Mouse (Mus musculus) granulocyte monocyte progenitor cell, adult 5-6 weeks (primary cell): ENCODE measurements around the gene Rrp12. TPM values are rescaled to one million over a fixed set of nuclear protein-coding genes. Genes with fewer than 3 reads are reported as not detected.
A peak's percentile ranks its signal among the peaks of the same experiment; 100 is the strongest.

Experiments used
- ATAC-seq: replicated peaks from 2 replicates; pipeline ENCODE4 v1.8.0; 2016; ENCODE audit warnings: mild to moderate bottlenecking, moderate TSS enrichment, inconsistent platforms; ENCODE audit not compliant: poor library complexity, severe bottlenecking
- total RNA-seq, 2 experiments: library from RNA; stranded (forward) in 1 of 2; stranded (reverse) in 1 of 2; fragments of 200-712, 200-1000 nt in 1 of 2; fragments of >200 nt in 1 of 2; fragmentation: Nextera tagmentation in 1 of 2; gene quantifications; 2 replicates each; pipeline ENCODE4 v1.2.3; 2014 to 2017

Rrp12 gene
- total RNA-seq, 2 experiments from 2014 or later, result 14.8 to 18.1 TPM

DNA sequence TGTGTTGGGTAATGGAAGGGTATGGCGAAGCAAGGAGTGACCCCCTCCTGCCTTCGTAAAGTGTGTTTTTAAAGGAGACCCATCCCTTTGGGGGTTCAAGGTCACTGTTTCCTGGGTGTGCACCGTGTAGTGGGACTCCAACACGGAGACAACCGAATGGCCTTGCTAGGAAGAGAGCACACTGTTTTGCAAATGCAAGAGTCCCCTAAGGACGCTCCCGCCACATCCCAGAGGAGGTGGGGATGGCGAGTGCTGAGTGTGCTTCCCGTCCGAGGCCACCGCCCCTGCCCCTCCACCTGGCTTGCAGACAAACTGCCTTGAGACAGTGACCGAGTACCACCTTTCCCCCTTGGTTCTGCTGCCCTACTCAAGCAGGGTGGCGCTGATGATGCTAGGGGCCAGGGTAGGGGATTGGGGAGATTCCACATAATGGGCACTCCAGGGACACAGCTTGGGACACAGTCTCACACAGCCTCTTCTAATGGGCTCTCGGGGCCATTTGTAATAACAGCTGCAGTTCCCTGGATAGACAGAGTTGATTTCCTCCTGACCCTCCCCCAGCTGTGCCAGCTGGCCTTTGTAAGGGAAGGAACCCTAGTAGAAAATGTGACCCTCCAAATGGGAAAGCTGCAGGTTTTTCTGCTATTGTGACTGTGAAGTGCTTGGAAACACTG is 64.1 kb downstream of the Rrp12 start:
- no peak for ATAC-seq

DNA sequence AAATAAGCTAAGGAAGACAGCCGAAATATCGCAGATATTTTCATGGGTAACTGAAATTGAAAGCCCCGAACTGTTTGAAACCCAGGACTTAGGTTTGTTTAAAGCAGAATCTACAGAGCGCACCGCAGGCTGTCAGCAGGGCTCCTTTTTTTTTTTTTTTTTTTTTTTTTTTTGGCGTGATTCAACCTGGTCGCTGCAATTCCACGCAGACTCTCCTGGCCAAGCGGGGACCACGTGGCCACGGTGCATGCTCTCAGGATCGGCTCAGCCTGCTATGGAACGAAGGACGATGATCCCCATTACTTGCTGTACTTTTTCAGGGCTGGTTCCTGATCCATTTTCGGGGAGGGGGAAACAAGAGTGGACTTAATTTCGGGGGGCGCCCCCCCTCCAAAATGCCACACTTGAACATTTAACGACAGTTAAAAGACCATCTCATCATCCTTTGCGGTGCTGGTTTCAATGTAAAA is 64.8 kb downstream of the Rrp12 start:
- no peak for ATAC-seq

DNA sequence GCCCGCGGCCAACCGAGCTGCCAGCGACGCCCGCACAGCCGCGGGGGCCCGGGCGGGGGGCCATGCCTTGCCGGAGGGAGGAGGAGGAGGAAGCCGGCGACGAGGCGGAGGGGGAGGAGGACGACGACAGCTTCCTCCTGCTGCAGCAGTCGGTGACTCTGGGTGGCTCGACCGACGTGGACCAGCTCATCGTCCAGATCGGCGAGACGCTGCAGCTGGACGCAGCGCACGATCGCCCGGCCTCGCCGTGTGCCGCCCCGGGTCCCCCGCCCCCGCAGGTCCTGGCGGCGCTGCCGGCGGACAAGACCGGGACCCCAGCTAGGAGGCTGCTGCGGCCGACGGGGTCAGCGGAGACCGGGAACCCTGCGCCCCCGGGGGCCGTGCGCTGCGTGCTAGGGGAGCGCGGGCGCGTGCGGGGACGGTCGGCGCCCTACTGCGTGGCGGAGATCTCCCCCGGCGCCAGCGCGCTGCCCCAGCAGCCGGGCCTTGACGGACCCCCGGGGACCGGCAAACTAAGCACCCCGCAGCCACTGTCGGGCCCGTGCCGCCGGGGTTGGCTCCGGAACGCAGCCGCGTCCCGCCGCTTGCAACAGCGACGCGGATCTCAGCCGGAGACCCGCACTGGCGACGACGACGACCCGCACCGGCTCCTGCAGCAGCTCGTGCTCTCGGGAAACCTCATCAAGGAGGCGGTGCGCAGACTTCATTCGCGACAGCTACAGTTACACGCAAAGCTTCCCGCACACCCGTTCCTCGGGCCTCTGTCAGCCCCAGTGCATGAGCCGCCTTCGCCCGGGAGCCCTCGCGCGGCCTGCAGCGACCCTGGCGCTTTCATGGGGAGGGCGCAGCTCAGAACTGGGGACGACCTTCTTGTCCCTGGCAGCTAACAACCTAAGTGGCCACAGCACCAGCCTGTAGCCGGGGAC is 65.6 kb downstream of the Rrp12 start:
- ATAC-seq, result peak; percentile 62

DNA sequence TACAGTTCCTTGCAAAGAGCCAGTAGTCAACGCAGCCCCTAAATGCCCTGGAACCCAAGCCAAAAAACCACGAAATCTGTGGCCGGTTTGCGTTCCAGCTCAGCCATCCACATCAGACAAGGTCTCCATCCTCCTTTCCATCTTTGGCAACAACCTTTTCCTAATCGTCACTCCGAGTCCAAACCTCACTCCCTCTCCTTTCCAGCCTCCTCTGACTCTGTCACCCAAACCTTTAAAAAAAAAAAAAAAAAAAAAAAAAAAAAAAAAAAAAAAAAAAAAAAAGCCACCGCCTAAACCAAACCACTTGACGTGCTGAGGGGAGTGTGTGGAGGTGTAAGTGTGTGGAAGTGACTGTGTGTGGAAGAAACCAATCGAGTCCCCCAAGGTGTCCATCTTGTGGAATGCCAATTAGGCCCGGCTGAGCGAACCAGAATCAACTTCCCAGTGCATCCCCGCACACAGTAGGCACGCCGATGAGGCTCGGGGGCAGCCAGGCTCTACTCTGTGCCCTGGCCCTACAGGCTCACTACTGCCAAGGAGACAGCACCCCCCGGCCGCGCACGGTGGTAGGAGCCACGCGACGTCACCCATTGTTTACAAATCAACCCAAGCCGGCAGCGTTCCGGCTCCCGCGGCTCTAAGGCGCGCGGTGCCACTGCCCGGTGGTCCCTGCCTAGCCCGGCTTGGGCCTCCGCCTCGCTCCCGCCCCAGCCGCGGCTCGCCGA is 66.4 kb downstream of the Rrp12 start, which contains the start of gene Frat1:
Gene Frat1 (plus strand): TSS at position 590 of the 725 bp plus-strand sequence.
- peak; percentile 80 for ATAC-seq

DNA sequence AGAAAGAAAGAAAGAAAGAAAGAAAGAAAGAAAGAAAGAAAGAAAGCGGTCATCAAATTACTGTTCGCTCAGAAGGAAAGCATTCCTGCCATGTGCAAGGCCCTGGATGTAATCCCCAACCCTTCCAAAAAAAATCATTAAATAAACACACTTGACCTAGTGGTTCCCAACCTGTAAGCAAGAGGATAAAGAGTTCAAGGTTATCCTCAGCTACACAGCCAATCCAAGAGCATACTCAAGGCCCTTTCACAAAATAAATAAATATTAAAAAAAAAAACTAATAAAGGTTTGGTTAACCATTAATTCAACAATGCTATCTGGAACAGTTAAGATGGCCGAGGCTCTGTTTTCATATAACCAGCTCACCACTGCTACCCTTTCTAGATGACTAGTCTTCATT is 67.0 kb downstream of the Rrp12 start:
- no peak for ATAC-seq

GRCm38 (mm10) chr19:41826529-41826928 is 69.4 kb downstream of the Rrp12 start:
- no peak for ATAC-seq

- ATAC-seq, result peak; percentile 59
These were observed 71.0 kb downstream of the Rrp12 start for GRCm38 (mm10) chr19:41824950-41825349.

- ATAC-seq, result no peak
These were observed 73.4 kb downstream of the Rrp12 start for GRCm38 (mm10) chr19:41822589-41822988.

DNA sequence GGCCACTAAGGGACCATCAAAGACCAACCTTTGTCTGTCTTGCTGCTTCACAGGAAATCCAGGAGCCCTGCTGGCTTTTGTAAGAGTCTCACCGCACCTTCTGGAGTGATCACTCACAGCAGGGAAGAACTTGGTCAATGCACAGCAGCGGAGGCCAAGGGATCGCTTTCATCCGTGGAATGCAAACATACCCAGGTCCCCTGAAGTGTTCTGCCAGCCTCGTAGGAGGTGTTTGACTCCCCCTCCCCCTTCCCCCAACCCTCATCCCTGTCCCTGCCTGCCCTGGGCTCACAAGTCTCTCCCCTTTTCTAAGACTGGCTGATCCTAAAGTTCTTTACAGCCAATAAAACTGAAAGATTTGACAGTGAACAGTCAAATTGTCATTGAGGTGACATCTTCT is 74.5 kb downstream of the Rrp12 start:
- no peak for ATAC-seq

DNA sequence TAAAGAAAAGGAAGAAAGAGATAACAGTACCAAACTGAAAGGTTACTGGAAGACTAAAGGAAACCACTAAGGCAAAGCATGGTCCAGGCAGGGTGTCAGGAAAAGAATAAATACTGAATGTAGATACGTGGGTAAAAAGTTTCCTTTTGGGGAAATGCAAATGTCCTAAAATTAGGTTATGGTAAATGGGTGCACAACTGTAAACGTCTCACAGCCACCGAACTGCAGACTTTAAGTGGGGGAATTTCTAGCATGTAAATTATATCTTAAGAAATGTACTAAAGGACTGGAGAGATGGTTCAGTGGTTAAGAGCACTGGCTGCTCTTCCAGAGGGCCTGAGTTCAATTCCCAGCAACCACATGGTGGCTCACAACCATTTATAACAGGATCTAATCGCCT is 77.2 kb downstream of the Rrp12 start:
- no peak for ATAC-seq

- no peak for ATAC-seq
These were observed 78.6 kb downstream of the Rrp12 start for GRCm38 (mm10) chr19:41817325-41817724.

DNA sequence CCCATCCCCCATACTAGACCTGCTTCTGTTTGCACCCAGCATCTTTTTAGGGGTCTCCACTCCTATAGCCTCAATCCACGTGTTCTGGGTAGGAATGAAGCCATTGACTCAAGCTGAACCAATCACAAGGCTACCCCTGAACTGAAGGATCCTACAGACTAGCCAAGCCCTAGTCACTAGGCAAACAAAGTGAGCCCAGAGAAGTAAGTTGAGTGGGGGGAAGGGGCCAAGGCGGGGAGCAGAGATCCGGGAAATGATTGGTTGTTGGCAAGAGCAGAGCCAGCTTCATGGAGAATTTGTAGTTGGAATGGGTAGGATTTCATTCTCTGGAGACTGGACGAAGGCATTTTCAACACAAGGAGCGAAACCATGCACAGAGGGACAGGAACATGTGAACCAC is 79.1 kb downstream of the Rrp12 start:
- no peak for ATAC-seq

DNA sequence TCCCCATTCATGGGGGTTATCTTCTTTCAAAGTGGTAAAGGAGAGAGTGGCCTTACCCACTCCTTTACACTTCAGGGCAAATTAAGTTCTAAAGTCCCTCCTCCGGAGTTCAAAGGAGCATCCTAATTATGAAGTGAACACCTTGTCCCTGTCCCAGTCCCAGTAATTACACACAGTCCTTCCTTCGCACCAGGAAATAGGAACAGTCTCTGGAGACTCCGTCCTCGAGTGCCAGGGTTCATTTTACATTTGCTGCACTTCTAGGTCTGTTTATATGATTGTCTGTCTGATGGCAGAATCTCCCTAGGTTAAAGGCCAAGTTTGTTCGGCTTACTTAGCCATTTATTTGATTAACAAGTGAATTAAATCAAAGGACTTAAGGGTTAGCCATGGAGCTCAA is 79.6 kb downstream of the Rrp12 start:
- no peak for ATAC-seq

DNA sequence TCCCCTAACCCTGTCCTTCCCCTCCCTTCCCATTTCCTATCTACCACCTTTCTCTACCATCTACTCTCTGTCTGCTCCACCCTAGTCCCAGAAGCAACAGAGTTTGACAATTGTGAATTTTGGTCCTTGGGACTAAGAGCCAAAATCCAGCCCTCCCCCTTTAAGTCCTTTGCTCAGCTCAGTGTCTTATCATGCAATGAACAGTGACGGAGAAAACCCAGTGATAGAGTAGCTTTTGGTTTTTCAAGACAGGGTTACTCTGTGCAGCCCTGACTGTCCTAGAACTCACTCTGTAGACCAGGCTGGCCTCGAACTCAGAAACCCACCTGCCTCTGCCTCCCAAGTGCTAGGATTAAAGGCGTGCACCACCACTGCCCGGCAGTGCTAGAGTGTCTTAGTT is 82.6 kb downstream of the Rrp12 start:
- ATAC-seq, result no peak

Other genes with a start within 250 kb of the Rrp12 start
- gene Slit1, start 152.5 kb downstream of the Rrp12 start, total RNA-seq (2014; fragmentation: Nextera tagmentation), result 0.30 TPM in 1 of 2 replicates, not detected in the other
- gene Slit1, start 152.5 kb downstream of the Rrp12 start, total RNA-seq (2017), result 0.15 and 0.17 TPM in 2 replicates
- gene Arhgap19, start 94.1 kb downstream of the Rrp12 start, total RNA-seq (2014; fragmentation: Nextera tagmentation), result 19.8 and 25.9 TPM in 2 replicates
- gene Arhgap19, start 94.1 kb downstream of the Rrp12 start, total RNA-seq (2017), result 43.2 and 55.3 TPM in 2 replicates
- gene Frat1, start 66.2 kb downstream of the Rrp12 start, total RNA-seq (2014; fragmentation: Nextera tagmentation), result 2.6 and 5.6 TPM in 2 replicates
- gene Frat1, start 66.2 kb downstream of the Rrp12 start, total RNA-seq (2017), result 10.0 and 11.2 TPM in 2 replicates
- gene Frat2, start 48.0 kb downstream of the Rrp12 start, total RNA-seq (2014; fragmentation: Nextera tagmentation), result 18.9 and 20.6 TPM in 2 replicates
- gene Frat2, start 48.0 kb downstream of the Rrp12 start, total RNA-seq (2017), result 25.7 and 33.4 TPM in 2 replicates
- gene Pgam1, start 15.8 kb upstream of the Rrp12 start, total RNA-seq (2014; fragmentation: Nextera tagmentation), result 865 and 869 TPM in 2 replicates
- 502 and 504 TPM in 2 replicates for gene Pgam1, start 15.8 kb upstream of the Rrp12 start, total RNA-seq (2017)
- gene Exosc1, start 37.2 kb upstream of the Rrp12 start, total RNA-seq (2014; fragmentation: Nextera tagmentation), result 62.5 and 87.5 TPM in 2 replicates
- 69.5 and 82.4 TPM in 2 replicates for gene Exosc1, start 37.2 kb upstream of the Rrp12 start, total RNA-seq (2017)
- gene Zdhhc16, start 37.3 kb upstream of the Rrp12 start, total RNA-seq (2014; fragmentation: Nextera tagmentation), result 77.4 and 78.5 TPM in 2 replicates
- 42.4 and 47.2 TPM in 2 replicates for gene Zdhhc16, start 37.3 kb upstream of the Rrp12 start, total RNA-seq (2017)
- gene Mms19, start 85.0 kb upstream of the Rrp12 start, total RNA-seq (2014; fragmentation: Nextera tagmentation), result 56.9 and 59.4 TPM in 2 replicates
- gene Mms19, start 85.0 kb upstream of the Rrp12 start, total RNA-seq (2017), result 36.2 and 37.4 TPM in 2 replicates
- 25.4 and 38.5 TPM in 2 replicates for gene Ubtd1, start 85.6 kb upstream of the Rrp12 start, total RNA-seq (2014; fragmentation: Nextera tagmentation)
- gene Ubtd1, start 85.6 kb upstream of the Rrp12 start, total RNA-seq (2017), result 6.4 and 9.5 TPM in 2 replicates
- not detected in 2 replicates for gene Ankrd2, start 139.8 kb upstream of the Rrp12 start, total RNA-seq (2014; fragmentation: Nextera tagmentation)
- gene Ankrd2, start 139.8 kb upstream of the Rrp12 start, total RNA-seq (2017), result not detected in 2 replicates
- not detected in 2 replicates for gene Hoga1, start 149.4 kb upstream of the Rrp12 start, total RNA-seq (2014; fragmentation: Nextera tagmentation)
- gene Hoga1, start 149.4 kb upstream of the Rrp12 start, total RNA-seq (2017), result not detected in 2 replicates
- not detected in 2 replicates for gene 4933411K16Rik, start 156.1 kb upstream of the Rrp12 start, total RNA-seq (2014; fragmentation: Nextera tagmentation)
- gene 4933411K16Rik, start 156.1 kb upstream of the Rrp12 start, total RNA-seq (2017), result not detected in 2 replicates
- gene Morn4, start 190.2 kb upstream of the Rrp12 start, total RNA-seq (2014; fragmentation: Nextera tagmentation), result 1.5 and 2.5 TPM in 2 replicates
- gene Morn4, start 190.2 kb upstream of the Rrp12 start, total RNA-seq (2017), result 0.09 and 0.72 TPM in 2 replicates
- 19.1 and 21.9 TPM in 2 replicates for gene Pi4k2a, start 194.3 kb upstream of the Rrp12 start, total RNA-seq (2014; fragmentation: Nextera tagmentation)
- 6.7 and 7.1 TPM in 2 replicates for gene Pi4k2a, start 194.3 kb upstream of the Rrp12 start, total RNA-seq (2017)
- gene Avpi1, start 232.9 kb upstream of the Rrp12 start, total RNA-seq (2014; fragmentation: Nextera tagmentation), result 9.9 and 12.0 TPM in 2 replicates
- gene Avpi1, start 232.9 kb upstream of the Rrp12 start, total RNA-seq (2017), result 4.5 and 10.7 TPM in 2 replicates